Mouse (Mus musculus) left cerebral cortex, postnatal 10 days (tissue): ENCODE data around the gene Fiz1. TPM values are rescaled to one million over a fixed set of nuclear protein-coding genes. Genes with fewer than 3 reads are reported as not detected.
"Not testable (repeated sequence)": the region's sequence is repeated elsewhere in the genome, so short reads cannot be mapped to it uniquely, and the experiment has no call there.

Experiments used
- DNase-seq, 2 experiments: peaks; one replicate each; pipeline ENCODE4 v3.0.0; 2021 to 2022; ENCODE audit warnings: low spot score in 2 of 2, mixed read lengths in 1 of 2; ENCODE audit errors: extremely low spot score in 1 of 2
- intact Hi-C: fragments of 180-260 bp; cut with DNase I; formaldehyde crosslinking; loops from one replicate; pipeline ENCODE4 v1.15.1; 2025
- total RNA-seq, 2 experiments: library from RNA; stranded (reverse); gene quantifications; 2 replicates each; pipeline ENCODE4 v1.2.3; 2021

The Fiz1 gene
- total RNA-seq, 2 experiments from 2014 or later, result 22.0 to 23.7 TPM

DNA sequence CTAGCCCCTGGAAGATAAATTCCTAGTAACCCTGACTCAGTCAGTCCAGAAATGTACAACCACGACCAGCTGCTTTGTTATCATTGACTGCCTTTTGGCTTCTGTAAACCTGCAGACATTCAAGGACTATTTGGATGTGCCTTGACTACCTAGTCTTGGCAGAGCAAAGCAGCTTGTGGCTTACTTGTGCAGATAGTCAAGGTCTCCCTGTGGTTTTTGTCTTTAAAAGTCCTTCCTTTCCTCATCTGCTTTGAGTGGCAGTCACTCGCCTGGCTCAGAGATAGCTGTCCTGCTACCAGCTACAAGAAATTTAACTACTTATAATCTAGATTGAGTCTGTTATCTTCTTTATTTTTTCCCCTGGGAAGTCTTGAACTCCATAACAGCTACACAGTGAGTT, 30.5 kb upstream of the Fiz1 start:
- DNase-seq, result no peak
- intact Hi-C loops, result loop anchor here (5.0 kb wide), 1 partner anchor 103 kb away; no protein-coding TSS in a partner anchor

DNA sequence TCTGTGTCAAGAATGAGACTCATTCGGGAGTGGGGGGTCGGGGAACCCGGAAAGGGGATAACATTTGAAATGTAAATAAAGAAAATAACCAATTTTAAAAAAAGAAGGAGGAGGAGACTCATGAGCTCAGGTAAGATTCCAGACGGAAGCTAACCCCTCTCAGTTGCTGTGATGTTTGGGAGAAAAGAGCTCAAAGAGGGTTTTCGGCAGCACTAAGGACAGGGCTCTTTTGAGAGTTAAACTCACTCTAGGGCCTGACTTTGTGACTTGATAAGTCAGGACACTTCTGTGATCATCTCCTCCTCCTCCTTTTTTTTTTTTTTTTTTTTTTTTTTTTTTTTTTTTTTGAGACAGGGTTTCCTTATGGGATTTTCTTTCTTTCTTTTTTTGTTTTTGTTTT, 24.4 kb upstream of the Fiz1 start:
- intact Hi-C loops, result no loop called here
- no peak for DNase-seq

DNA sequence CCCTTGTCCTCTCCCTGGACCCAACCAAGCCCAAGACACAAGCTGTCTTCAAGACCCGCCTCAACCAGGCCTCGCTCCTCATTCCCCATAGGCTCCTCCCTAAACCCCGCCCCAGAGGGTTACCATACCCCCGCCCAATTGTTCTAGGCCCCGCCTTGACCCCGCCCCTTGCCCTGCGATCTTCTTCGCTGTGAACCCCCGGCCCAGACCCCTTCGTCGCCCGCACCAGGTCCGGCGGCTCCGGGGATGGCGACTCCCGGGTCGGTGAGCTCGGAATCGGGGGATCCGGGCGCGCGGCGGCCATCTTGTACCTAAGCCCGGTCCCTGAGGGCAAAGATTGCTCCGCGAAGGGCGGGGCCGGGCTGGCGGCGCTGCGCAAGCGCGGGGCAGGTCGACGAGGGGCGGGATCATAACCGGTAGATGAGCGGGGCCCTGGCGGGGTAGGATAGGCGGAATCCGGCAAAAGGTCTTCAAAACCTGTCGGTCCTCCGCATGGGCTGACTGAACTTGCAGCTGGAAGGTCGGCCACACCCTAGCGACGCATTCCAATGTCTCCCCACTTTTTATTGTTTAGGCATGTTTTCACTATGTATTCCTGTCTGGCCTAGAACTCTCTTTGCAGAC, 23.7 kb upstream of the Fiz1 start, which contains the start of gene Zfp784:
Gene Zfp784, minus strand, starts transcription at position 338 of the 624 bp plus-strand sequence.
- peak; percentile 82 to 96 for DNase-seq
- intact Hi-C loops, result no loop called here

GRCm38 (mm10) chr7:5037467-5037866, 23.0 kb upstream of the Fiz1 start:
- DNase-seq, result no peak
- intact Hi-C loops, result no loop called here

DNA sequence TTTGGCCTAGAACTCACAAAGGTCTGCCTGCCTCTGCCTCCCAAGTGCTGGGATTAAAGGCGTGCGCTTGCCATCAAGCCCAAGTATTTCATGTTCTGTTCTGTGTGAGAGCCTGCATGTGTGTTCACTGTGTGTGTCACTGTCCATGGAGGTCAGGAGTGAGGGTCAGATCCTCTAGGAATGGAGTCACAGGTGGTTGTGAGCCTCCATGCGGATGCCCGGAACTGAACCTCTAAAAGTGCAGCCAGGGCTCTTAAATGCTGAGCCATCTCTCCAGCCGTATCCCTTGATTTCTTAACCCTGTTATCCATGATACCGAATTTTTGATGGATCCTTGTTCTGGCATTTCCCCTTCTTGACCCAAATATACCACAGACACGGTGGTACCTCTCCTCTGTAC, 22.5 kb upstream of the Fiz1 start:
- DNase-seq, result no peak
- intact Hi-C loops, result no loop called here

GRCm38 (mm10) chr7:5036136-5036535, 21.6 kb upstream of the Fiz1 start:
- intact Hi-C loops, result no loop called here

GRCm38 (mm10) chr7:5035628-5036027, 21.1 kb upstream of the Fiz1 start:
- peak in 1 of 2 experiments; percentile 30 for DNase-seq
- intact Hi-C loops, result no loop called here

More at GRCm38 (mm10) chr7:5036136-5036535, 21.6 kb upstream of the Fiz1 start:
- DNase-seq, result no peak

DNA sequence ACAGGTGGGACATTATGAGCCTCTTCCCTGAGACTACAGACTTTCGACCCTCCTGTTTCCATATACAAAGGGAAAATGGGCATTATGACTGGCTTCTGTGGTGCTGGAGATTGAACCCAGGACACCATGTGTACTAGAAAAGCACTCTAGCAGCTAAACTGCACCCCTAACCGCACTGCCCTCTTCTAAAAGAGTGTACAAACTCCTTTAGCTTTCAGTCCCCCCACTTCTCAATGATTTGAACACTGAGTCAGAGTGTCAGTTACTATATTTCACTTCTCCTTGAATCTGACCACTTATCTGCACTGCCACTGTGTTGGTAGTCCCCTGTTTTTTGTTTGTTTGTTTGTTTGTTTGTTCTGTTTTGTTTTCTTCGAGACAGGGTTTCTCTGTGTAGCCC, 19.3 kb upstream of the Fiz1 start, which contains the start of gene 4632433K11Rik:
Gene 4632433K11Rik, plus strand, starts transcription at position 301 of the 400 bp plus-strand sequence.
- no peak for DNase-seq
- intact Hi-C loops, result no loop called here

- DNase-seq, result no peak
- intact Hi-C loops, result no loop called here
These were observed 17.0 kb upstream of the Fiz1 start for GRCm38 (mm10) chr7:5031496-5031895.

- intact Hi-C loops, result no loop called here
- DNase-seq, result peak in 1 of 2 experiments; percentile 36
These were observed 16.2 kb upstream of the Fiz1 start for GRCm38 (mm10) chr7:5030554-5031275.

DNA sequence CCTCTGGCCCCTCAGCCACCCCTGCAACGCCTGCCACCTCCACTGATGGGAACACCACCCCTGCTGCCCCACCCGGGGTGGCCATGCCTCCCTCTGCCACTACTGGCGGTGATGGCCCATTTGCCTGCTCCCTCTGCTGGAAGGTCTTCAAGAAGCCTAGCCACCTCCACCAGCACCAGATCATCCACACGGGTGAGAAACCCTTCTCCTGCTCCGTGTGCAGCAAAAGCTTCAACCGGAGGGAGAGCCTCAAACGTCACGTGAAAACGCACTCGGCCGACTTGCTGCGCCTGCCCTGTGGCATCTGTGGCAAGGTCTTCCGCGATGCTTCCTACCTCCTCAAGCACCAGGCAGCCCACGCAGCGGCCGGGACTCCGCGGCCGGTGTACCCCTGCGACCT, 15.4 kb upstream of the Fiz1 start:
- peak in 1 of 2 experiments; percentile 37 for DNase-seq
- intact Hi-C loops, result no loop called here

DNA sequence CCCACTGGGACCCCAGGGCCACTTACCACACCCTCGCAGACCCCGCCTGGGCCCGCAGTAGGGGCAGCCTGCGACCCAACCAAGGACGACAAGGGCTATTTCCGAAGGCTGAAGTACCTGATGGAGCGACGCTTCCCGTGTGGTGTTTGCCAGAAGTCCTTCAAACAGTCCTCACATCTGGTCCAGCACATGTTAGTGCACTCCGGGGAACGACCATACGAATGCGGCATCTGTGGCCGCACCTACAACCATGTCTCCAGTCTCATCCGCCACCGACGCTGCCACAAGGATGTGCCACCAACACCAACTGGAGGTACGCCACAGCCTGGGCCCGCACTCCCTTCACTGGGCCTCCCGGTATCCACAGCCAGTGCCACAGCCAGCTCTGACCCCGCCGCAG, 15.0 kb upstream of the Fiz1 start:
- intact Hi-C loops, result no loop called here
- DNase-seq, result no peak

DNA sequence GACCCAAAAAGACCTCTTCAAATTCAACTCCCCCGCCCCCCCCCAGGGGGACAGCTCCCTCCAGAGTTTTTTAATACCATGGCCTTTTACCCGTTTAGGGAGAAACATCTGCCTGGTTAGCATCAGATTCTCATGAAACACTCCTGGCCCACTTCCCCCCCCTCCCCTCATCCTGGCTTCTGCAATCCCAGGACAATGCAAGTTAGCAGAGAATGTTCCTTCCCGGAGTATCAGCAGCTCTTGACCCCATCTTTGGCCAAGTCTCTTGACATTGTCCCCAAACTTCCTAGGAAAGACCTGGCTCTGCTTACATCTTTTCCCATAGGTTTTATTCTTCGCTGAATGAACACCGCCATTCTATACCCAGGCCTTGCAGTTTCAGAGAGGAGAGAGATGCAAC, 6.7 kb upstream of the Fiz1 start:
- peak in 1 of 2 experiments; percentile 25 for DNase-seq
- intact Hi-C loops, result no loop called here

DNA sequence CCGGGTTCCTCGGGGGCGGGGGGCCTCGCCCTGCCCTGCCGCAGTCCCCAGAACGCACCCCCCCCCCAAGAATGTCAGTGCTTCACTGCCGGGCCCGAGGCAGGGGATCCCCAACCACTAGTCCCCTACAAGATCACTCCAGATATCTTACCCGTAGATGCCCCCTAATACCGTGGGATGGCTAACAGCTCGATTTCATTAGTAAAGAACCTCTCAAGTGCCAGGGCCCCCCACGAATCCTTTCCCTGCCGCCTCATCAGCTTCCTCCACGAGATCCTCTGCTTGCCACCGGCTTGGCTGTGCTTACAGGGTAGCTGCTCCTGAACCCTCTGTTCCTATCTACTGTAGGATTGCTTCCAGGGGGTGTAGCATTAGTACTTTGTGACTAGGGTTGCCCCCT, 6.2 kb upstream of the Fiz1 start:
- intact Hi-C loops, result no loop called here
- no peak for DNase-seq

DNA sequence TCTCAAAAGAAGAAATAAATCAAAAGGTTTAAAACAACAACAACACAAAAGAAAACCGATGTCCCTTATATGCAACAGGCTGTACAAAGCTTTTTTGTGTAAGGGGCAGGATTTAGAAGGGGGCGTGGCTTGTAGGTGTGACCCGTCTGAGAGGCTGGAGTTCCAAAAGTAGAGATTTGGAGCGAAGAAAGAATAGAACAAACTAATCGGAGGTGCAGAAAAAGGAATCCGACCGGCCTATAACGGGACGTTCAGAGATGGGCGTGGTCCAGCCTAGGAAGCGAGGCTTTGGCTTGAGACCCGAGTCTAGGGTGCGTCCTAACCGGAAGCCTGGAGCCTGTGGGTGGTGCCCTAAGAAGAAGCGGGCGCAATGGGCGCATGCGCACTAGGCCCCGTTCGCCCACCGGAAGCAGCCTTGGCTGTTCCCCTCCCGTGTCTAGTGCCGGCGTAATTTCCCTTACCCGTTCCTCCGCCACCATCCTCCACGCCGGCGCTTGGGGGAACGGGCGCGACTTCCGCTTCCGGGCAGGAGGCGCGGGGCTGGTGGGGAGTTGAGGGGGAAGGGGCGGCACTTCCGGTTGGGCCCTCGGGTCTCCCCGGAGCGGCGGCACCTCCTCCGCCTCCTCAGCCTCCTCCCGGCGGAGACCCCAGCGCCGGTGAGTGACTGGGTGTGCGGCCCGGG, 5.6 kb upstream of the Fiz1 start, which contains the start of the genes Zfp865 and Ccdc106:
Gene Zfp865, plus strand, starts transcription at position 377 of the 682 bp plus-strand sequence.
Gene Ccdc106, plus strand, starts transcription at position 554 of the 682 bp plus-strand sequence.
- intact Hi-C loops, result no loop called here
- DNase-seq, result peak; percentile 99 to 100

GRCm38 (mm10) chr7:5019576-5019975, 5.1 kb upstream of the Fiz1 start:
- DNase-seq, intact Hi-C loops: not testable (repeated sequence)

DNA sequence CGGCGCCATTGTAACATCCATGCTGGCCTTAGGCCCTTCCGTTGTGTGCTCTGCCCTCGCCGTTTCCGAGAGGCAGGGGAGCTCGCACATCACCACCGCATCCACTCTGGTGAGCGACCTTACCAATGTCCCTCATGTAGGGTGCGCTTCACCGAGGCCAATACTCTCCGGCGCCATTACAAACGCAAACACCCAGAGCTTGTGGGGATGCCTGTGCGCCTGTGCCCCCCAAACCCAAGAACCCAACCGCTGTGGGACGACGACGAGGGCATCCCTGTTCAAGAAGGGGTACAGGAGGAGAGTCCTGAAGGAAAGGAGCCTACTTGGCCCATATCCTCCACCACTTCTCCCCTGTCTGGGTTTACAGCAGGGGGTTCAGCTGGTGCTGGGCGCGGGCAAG, 3.4 kb upstream of the Fiz1 start:
- intact Hi-C loops, result no loop called here

GRCm38 (mm10) chr7:5017352-5017751, 2.9 kb upstream of the Fiz1 start:
- peak in 1 of 2 experiments; percentile 73 for DNase-seq
- intact Hi-C loops, result no loop called here

More for the DNA sequence above, 3.4 kb upstream of the Fiz1 start:
- peak in 1 of 2 experiments; percentile 27 for DNase-seq

DNA sequence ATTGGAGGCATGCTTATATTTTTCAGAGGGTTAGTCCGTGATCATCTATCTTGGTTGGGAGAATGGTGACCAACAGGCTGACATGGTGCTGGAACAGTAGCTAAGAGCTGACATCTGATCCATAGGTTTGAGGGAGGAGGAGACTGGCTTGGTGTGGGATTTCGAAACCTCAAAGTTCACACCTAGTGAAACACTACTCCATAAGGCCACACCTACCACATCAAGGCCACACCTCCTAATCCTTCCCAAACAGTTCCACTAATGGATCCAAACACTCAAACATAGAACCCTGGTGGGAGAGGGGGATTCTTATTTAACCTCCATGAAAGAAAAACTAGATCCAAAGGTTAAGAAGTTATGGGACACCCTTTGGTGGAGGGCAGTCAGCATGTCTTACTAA, 2.4 kb upstream of the Fiz1 start:
- intact Hi-C loops, result no loop called here
- no peak for DNase-seq
